Mouse (Mus musculus): ENCODE measurements around the gene Hlcs. TPM values are rescaled to one million over a fixed set of nuclear protein-coding genes. Genes with fewer than 3 reads are reported as not detected.

The Hlcs gene
- 12.6 and 14.1 TPM in 2 replicates for polyA plus RNA-seq (2011; ENCODE audit: insufficient read depth, insufficient read length, low read depth, missing spikeins)

DNA sequence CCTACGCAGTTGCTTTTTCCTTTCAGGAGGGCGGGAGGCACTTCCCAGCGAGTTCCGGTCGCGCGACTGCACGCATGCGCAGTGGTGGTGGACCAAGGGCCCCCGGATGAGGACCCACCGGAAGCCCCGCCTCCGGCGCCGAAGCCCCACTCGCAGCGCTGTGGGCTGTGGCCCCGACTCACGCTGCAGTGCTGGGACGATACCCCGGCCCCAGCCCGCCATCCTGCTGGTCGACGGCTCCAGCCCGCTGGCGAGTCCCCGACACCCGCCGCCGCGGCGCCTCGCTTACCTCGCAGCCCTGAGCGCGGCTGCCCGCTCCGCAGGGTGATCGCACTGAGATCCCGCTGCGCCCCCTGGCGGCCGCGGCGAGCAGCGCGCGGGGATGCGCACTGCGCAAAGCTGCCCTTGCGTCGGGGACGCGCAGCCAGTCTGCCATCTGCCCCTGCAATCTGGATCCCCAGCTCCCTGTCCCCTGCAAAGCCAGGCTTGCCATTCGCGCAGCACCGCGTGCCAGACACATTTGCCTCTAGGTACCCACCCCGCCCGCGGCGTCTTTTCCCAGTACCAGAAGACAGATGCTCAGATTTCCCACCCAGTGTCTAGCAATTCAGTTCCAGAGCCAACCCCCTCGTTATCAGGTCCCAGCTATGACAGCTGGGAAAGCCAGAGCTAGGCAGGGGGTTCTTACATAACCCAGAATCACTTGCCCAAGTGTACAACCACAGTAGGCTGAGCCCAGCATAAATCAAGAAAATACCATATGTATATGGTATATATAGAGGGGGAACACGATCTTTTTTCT lies at the start of gene Hlcs:
TSS of gene Hlcs (minus strand) at position 343 of the 802 bp plus-strand sequence.
- Histone ChIP-seq H3K27me3 (ENCODE audit: control insufficient read depth, insufficient read depth, low read length, poor library complexity, severe bottlenecking) (no peaks in the 10 kb centered on the region), H3K27ac (ENCODE audit: insufficient read depth, low read length) (peak within 1 kb of the TSS; percentile 65), H3K9me3 (replicated peaks; ENCODE audit: control insufficient read depth, insufficient read depth, low read length, poor library complexity, severe bottlenecking) (no peaks in the 10 kb centered on the region), H3K36me3 (ENCODE audit: control insufficient read depth, insufficient read depth, low read length, poor library complexity, severe bottlenecking) (no peaks in the 10 kb centered on the region), H3K4me1 (ENCODE audit: control insufficient read depth, insufficient read depth, low read length) (peaks cover 2% of the 10 kb centered on the region), H3K4me3 (ENCODE audit: low read depth, low read length) (peak within 1 kb of the TSS; percentile 93), H3K9ac (ENCODE audit: low read depth, poor library complexity, severe bottlenecking) (peak within 1 kb of the TSS; percentile 88)
- TF ChIP-seq CTCF (IDR thresholded peaks at IDR 0.05; ENCODE audit: low read depth, low read length) (peak; percentile 79), EP300 (IDR thresholded peaks at IDR 0.05; ENCODE audit: insufficient read depth, low read depth, low read length) (no peak), POLR2A (IDR thresholded peaks at IDR 0.05; ENCODE audit: insufficient read depth, low read length) (no peak)

DNA sequence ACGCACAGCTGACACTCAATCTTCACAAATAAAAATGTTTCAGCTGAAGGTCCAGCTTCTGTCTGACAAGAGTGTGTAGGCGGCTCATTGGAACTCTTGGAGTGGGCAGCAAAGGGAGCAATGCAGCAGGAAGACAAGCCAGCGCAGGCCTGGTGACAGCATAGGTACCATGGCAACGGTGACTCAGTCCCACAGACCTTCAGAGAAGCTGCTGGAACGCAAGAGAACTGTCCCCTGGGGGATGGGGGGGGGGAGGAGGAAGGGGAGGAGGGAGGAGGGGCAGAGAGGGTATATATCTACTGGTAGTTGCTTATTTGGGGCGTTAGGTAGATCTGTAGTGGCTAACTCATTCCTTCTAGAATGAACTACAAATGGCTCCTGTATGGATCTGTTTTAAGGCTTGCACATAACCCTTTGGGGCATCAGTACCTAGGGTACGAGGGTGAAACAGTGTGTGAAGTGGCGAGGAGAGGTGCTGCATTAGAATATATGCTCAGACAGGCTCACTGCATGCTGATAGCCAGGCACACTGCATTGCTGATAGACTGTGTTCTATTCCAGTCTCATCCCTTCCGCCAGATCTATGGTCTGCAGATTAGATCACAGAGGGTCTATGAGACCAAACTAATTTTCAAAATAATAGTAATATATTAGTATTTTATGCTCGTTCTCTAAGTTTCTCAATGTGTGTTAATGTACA lies 49.0 kb upstream of the Hlcs start:
- H3K4me1 ChIP-seq (ENCODE audit: control insufficient read depth, insufficient read depth, low read length): no peaks in the 10 kb centered on the region

DNA sequence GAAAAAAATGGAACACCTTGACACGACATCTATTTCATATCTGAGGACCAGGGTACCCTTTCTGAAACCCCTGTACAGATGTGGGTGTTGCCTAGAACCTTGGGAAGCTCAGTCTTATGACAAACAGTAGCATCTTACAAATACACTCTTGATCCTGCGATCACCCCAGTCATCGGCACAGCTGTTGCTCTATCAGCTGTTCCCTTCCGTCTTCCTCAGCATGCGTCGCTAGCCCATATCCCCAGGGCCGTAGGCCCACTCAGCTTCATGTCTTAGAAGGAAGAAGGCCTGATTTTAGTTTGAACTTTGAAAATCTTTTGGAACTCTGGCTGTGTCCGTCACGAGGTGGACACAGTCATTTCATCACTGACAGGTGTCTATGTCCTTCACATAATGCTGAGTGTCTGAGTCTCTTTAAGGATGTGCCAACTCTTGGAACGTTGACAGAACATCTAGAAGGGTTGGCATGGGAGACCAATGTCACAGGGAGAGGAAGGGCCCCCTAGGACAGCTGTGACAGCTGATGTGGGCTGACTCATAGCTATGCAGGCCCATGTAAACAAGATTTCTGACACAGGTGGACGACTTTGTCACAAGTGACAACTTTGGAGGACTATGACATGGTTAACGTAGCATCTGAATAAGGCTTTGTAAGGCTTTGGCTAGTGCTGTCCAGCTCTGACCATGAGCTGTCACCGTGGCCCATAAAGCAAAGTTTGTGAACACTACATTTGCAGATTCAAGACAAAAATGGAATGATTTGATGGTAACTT lies 47.4 kb upstream of the Hlcs start:
- no peak for TF ChIP-seq EP300 (IDR thresholded peaks at IDR 0.05; ENCODE audit: insufficient read depth, low read depth, low read length)
- no peak for TF ChIP-seq POLR2A (IDR thresholded peaks at IDR 0.05; ENCODE audit: insufficient read depth, low read length)
- Histone ChIP-seq H3K27me3 (ENCODE audit: control insufficient read depth, insufficient read depth, low read length, poor library complexity, severe bottlenecking) (no peaks in the 10 kb centered on the region), H3K4me3 (ENCODE audit: low read depth, low read length) (no peak overlapping the region), H3K4me1 (ENCODE audit: control insufficient read depth, insufficient read depth, low read length) (no peaks in the 10 kb centered on the region), H3K27ac (ENCODE audit: insufficient read depth, low read length) (no peak overlapping the region), H3K9me3 (replicated peaks; ENCODE audit: control insufficient read depth, insufficient read depth, low read length, poor library complexity, severe bottlenecking) (no peaks in the 10 kb centered on the region), H3K9ac (ENCODE audit: low read depth, poor library complexity, severe bottlenecking) (no peak overlapping the region), H3K36me3 (ENCODE audit: control insufficient read depth, insufficient read depth, low read length, poor library complexity, severe bottlenecking) (no peaks in the 10 kb centered on the region)

More for the DNA sequence above, 49.0 kb upstream of the Hlcs start:
- Histone ChIP-seq H3K9ac (ENCODE audit: low read depth, poor library complexity, severe bottlenecking) (no peak overlapping the region), H3K4me3 (ENCODE audit: low read depth, low read length) (no peak overlapping the region), H3K27ac (ENCODE audit: insufficient read depth, low read length) (no peak overlapping the region), H3K27me3 (ENCODE audit: control insufficient read depth, insufficient read depth, low read length, poor library complexity, severe bottlenecking) (no peaks in the 10 kb centered on the region), H3K36me3 (ENCODE audit: control insufficient read depth, insufficient read depth, low read length, poor library complexity, severe bottlenecking) (no peaks in the 10 kb centered on the region), H3K9me3 (replicated peaks; ENCODE audit: control insufficient read depth, insufficient read depth, low read length, poor library complexity, severe bottlenecking) (no peaks in the 10 kb centered on the region)
- TF ChIP-seq EP300 (IDR thresholded peaks at IDR 0.05; ENCODE audit: insufficient read depth, low read depth, low read length) (no peak), POLR2A (IDR thresholded peaks at IDR 0.05; ENCODE audit: insufficient read depth, low read length) (no peak), CTCF (IDR thresholded peaks at IDR 0.05; ENCODE audit: low read depth, low read length) (no peak)

DNA sequence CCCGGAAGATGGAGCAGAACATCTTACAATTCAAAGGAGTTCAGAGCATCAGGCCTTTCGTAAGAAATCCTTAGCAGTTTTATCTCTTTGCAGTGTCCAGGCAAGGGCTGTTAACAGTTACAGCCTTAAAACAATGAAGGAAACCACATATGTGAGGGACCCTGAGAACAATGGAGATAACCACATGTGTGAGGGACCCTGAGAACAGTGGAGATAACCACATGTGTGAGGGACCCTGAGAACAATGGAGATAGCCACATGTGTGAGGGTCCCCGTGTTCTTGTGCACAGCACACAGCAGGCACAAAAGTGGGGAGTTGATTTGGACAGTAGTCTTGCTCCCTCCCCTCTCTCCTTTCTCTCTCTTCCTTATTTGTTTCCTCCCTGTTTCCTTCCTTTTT lies 44.7 kb upstream of the Hlcs start:
- Histone ChIP-seq H3K9ac (ENCODE audit: low read depth, poor library complexity, severe bottlenecking) (no peak overlapping the region), H3K4me1 (ENCODE audit: control insufficient read depth, insufficient read depth, low read length) (no peaks in the 10 kb centered on the region), H3K4me3 (ENCODE audit: low read depth, low read length) (no peak overlapping the region), H3K27ac (ENCODE audit: insufficient read depth, low read length) (no peak overlapping the region), H3K36me3 (ENCODE audit: control insufficient read depth, insufficient read depth, low read length, poor library complexity, severe bottlenecking) (no peaks in the 10 kb centered on the region), H3K9me3 (replicated peaks; ENCODE audit: control insufficient read depth, insufficient read depth, low read length, poor library complexity, severe bottlenecking) (no peaks in the 10 kb centered on the region), H3K27me3 (ENCODE audit: control insufficient read depth, insufficient read depth, low read length, poor library complexity, severe bottlenecking) (no peaks in the 10 kb centered on the region)
- TF ChIP-seq POLR2A (IDR thresholded peaks at IDR 0.05; ENCODE audit: insufficient read depth, low read length) (no peak), EP300 (IDR thresholded peaks at IDR 0.05; ENCODE audit: insufficient read depth, low read depth, low read length) (no peak), CTCF (IDR thresholded peaks at IDR 0.05; ENCODE audit: low read depth, low read length) (no peak)

DNA sequence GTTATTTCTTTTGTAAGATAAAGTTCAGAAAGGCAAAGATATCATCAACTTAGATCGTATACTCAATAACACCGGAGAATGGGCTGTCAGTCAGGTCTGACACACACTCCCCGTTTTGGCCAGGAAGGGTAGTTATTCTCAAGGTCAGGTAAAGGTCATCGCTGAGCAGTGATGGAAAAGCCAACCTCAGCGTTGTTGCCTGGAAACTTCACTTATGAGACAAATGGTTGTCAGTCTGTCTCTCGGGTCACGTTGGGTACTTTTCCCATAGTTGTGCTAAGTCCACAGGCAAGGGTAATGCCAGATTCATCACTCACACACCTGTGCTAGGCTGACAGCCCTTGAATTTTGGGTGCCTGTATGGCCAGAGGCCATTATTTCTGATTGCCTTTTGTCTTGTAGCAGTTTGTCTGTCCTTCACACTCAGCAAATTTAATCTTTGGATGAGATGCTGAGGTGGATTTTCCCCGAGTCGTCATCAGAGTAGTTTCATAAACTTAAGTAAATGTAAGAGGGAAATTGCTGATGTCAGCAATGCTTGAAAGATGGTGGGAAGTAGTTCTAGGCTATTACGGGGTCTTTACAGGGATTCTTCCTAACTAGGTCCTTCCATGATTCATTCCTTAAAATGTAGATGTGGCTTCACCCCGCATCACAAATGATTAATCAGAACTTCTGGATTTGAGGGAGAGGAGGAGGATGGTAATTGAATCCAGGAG lies 43.6 kb upstream of the Hlcs start:
- no peak overlapping the region for H3K9ac ChIP-seq (ENCODE audit: low read depth, poor library complexity, severe bottlenecking)
- no peaks in the 10 kb centered on the region for H3K36me3 ChIP-seq (ENCODE audit: control insufficient read depth, insufficient read depth, low read length, poor library complexity, severe bottlenecking)
- no peaks in the 10 kb centered on the region for H3K9me3 ChIP-seq (replicated peaks; ENCODE audit: control insufficient read depth, insufficient read depth, low read length, poor library complexity, severe bottlenecking)
- TF ChIP-seq CTCF (IDR thresholded peaks at IDR 0.05; ENCODE audit: low read depth, low read length): no peak
- TF ChIP-seq POLR2A (IDR thresholded peaks at IDR 0.05; ENCODE audit: insufficient read depth, low read length): no peak
- no peak for TF ChIP-seq EP300 (IDR thresholded peaks at IDR 0.05; ENCODE audit: insufficient read depth, low read depth, low read length)
- no peak overlapping the region for H3K27ac ChIP-seq (ENCODE audit: insufficient read depth, low read length)
- H3K4me1 ChIP-seq (ENCODE audit: control insufficient read depth, insufficient read depth, low read length): no peaks in the 10 kb centered on the region
- H3K27me3 ChIP-seq (ENCODE audit: control insufficient read depth, insufficient read depth, low read length, poor library complexity, severe bottlenecking): no peaks in the 10 kb centered on the region
- no peak overlapping the region for H3K4me3 ChIP-seq (ENCODE audit: low read depth, low read length)

Data from ES-Bruce4 (cell line).